Mouse (Mus musculus) MEL (cell line): Measurements from ENCODE around the gene Mindy1. TPM values are rescaled to one million over a fixed set of nuclear protein-coding genes. Genes with fewer than 3 reads are reported as not detected.

ENCODE experiments used
- DNase-seq: peaks from one replicate; pipeline ENCODE4 v3.0.0; 2011; ENCODE audit warnings: low read depth, low spot score
- H3K27ac ChIP-seq: 2 replicates; pipeline ENCODE4 v1.5.1; 2012; ENCODE audit warnings: low read depth, mild to moderate bottlenecking, control low read depth, low read length, moderate library complexity; ENCODE audit not compliant: control insufficient read depth
- H3K27me3 ChIP-seq, 2 experiments: fragments of 150-350 bp in 1 of 2; sonication (generic) in 1 of 2; 2 replicates each; pipeline ENCODE4 v1.6.1; 2012; ENCODE audit warnings: low read length in 2 of 2, mild to moderate bottlenecking in 2 of 2, improper control_type of control experiment in 1 of 2, moderate library complexity in 1 of 2; ENCODE audit not compliant: insufficient read depth in 2 of 2, control insufficient read depth in 1 of 2
- H3K36me3 ChIP-seq, 2 experiments: 2 replicates each; pipeline ENCODE4 v1.6.1; 2012 to 2014; ENCODE audit warnings: low read length in 2 of 2, improper control_type of control experiment in 1 of 2, inconsistent platforms in 1 of 2, mild to moderate bottlenecking in 1 of 2; ENCODE audit not compliant: insufficient read depth in 2 of 2, control insufficient read depth in 1 of 2
- H3K4me1 ChIP-seq, 2 experiments: fragments of 150-350 bp in 1 of 2; sonication (generic) in 1 of 2; 2 replicates each; pipeline ENCODE4 v1.6.1; 2012; ENCODE audit warnings: low read length in 2 of 2, improper control_type of control experiment in 1 of 2, mild to moderate bottlenecking in 1 of 2; ENCODE audit not compliant: insufficient read depth in 2 of 2, control insufficient read depth in 1 of 2
- H3K4me3 ChIP-seq, 2 experiments: fragments of 150-350 bp in 1 of 2; sonication (generic) in 1 of 2; 2 replicates each; pipeline ENCODE4 v1.5.1; 2012; ENCODE audit warnings: low read depth in 2 of 2, low read length in 2 of 2, mild to moderate bottlenecking in 2 of 2, moderate library complexity in 2 of 2, control low read depth in 1 of 2, improper control_type of control experiment in 1 of 2; ENCODE audit not compliant: control insufficient read depth in 1 of 2, insufficient read depth in 1 of 2
- H3K79me2 ChIP-seq: 2 replicates; pipeline ENCODE4 v1.6.1; 2012; ENCODE audit warnings: mild to moderate bottlenecking, low read length, moderate library complexity; ENCODE audit not compliant: control insufficient read depth, poor library complexity, insufficient read depth
- H3K9ac ChIP-seq: 2 replicates; pipeline ENCODE4 v1.6.1; 2012; ENCODE audit warnings: low read depth, mild to moderate bottlenecking, control low read depth, low read length, moderate library complexity; ENCODE audit not compliant: control insufficient read depth, poor library complexity, severe bottlenecking
- H3K9me3 ChIP-seq: fragments of 150-350 bp; sonication (generic); replicated peaks from 2 replicates; pipeline ENCODE4 v1.6.1; 2012; ENCODE audit warnings: mild to moderate bottlenecking, low read length, improper control_type of control experiment, moderate library complexity; ENCODE audit not compliant: insufficient read depth
- CHD1 ChIP-seq: IDR thresholded peaks from 2 replicates; pipeline ENCODE4 v1.6.1; 2012; ENCODE audit warnings: low read depth, mild to moderate bottlenecking, inconsistent platforms, low read length, improper control_type of control experiment
- CTCF ChIP-seq, 3 experiments: IDR thresholded peaks in 2 of 3; conservative IDR thresholded peaks in 1 of 3; 2 replicates each; pipeline ENCODE4 v1.5.1; 2011 to 2012; ENCODE audit warnings: low read length in 3 of 3, low read depth in 2 of 3, mild to moderate bottlenecking in 2 of 3, improper control_type of control experiment in 1 of 3, inconsistent platforms in 1 of 3, mixed read lengths in 1 of 3, moderate library complexity in 1 of 3; ENCODE audit not compliant: control insufficient read depth in 1 of 3, insufficient read depth in 1 of 3, poor library complexity in 1 of 3, severe bottlenecking in 1 of 3
- E2F4 ChIP-seq: IDR thresholded peaks from 2 replicates; pipeline ENCODE4 v1.6.1; 2011; ENCODE audit warnings: low read depth, low read length, improper control_type of control experiment, borderline replicate concordance
- ELF1 ChIP-seq: IDR thresholded peaks from 2 replicates; pipeline ENCODE4 v1.6.1; 2014; ENCODE audit warnings: low read depth, mild to moderate bottlenecking, inconsistent platforms, low read length, improper control_type of control experiment, moderate library complexity
- GABPA ChIP-seq: IDR thresholded peaks from 2 replicates; pipeline ENCODE4 v1.6.1; 2012; ENCODE audit warnings: low read depth, mild to moderate bottlenecking, inconsistent platforms, low read length, improper control_type of control experiment, moderate library complexity
- GATA1 ChIP-seq: IDR thresholded peaks from 2 replicates; pipeline ENCODE4 v1.6.1; 2011; ENCODE audit warnings: low read depth, low read length, improper control_type of control experiment
- HCFC1 ChIP-seq: IDR thresholded peaks from 2 replicates; pipeline ENCODE4 v1.6.1; 2012; ENCODE audit warnings: low read depth, mild to moderate bottlenecking, inconsistent platforms, low read length, improper control_type of control experiment, moderate library complexity
- KAT2A ChIP-seq: conservative IDR thresholded peaks from 2 replicates; pipeline ENCODE4 v1.6.1; 2012; ENCODE audit warnings: low read depth, low read length, improper control_type of control experiment, inconsistent platforms
- MEF2A ChIP-seq: IDR thresholded peaks from 2 replicates; pipeline ENCODE4 v1.6.1; 2014; ENCODE audit warnings: low read depth, mild to moderate bottlenecking, inconsistent platforms, low read length, improper control_type of control experiment; ENCODE audit not compliant: poor library complexity, insufficient replicate concordance, severe bottlenecking; ENCODE audit errors: extremely low read depth
- POLR2AphosphoS2 ChIP-seq: IDR thresholded peaks from 2 replicates; pipeline ENCODE4 v1.6.1; 2011; ENCODE audit warnings: low read length, improper control_type of control experiment
- POLR2AphosphoS5 ChIP-seq: IDR thresholded peaks from 2 replicates; pipeline ENCODE4 v1.6.1; 2012; ENCODE audit warnings: low read depth, borderline replicate concordance, mild to moderate bottlenecking, inconsistent platforms, low read length, moderate library complexity, mixed read lengths
- RCOR1 ChIP-seq: IDR thresholded peaks from 2 replicates; pipeline ENCODE4 v1.6.1; 2012; ENCODE audit warnings: low read depth, mild to moderate bottlenecking, inconsistent platforms, low read length, improper control_type of control experiment
- SIN3A ChIP-seq: IDR thresholded peaks from 2 replicates; pipeline ENCODE4 v1.6.1; 2012; ENCODE audit warnings: low read length, improper control_type of control experiment, inconsistent platforms
- SMC3 ChIP-seq: IDR thresholded peaks from 2 replicates; pipeline ENCODE4 v1.6.1; 2011; ENCODE audit warnings: low read depth, low read length, improper control_type of control experiment
- TAL1 ChIP-seq: IDR thresholded peaks from 2 replicates; pipeline ENCODE4 v1.6.1; 2012; ENCODE audit warnings: mild to moderate bottlenecking, inconsistent platforms, low read length, moderate library complexity, mixed read lengths
- UBTF ChIP-seq: IDR thresholded peaks from 2 replicates; pipeline ENCODE4 v1.6.1; 2012; ENCODE audit warnings: low read depth, mild to moderate bottlenecking, inconsistent platforms, low read length, improper control_type of control experiment, moderate library complexity, borderline replicate concordance; ENCODE audit not compliant: insufficient read depth
- USF2 ChIP-seq, 2 experiments: IDR thresholded peaks; 2 replicates each; pipeline ENCODE4 v1.6.1; 2011 to 2012; ENCODE audit warnings: improper control_type of control experiment in 2 of 2, low read length in 2 of 2, borderline replicate concordance in 1 of 2, inconsistent platforms in 1 of 2, low read depth in 1 of 2, mild to moderate bottlenecking in 1 of 2; ENCODE audit not compliant: insufficient read depth in 1 of 2
- ZKSCAN1 ChIP-seq: IDR thresholded peaks from 2 replicates; pipeline ENCODE4 v1.6.1; 2012; ENCODE audit warnings: low read depth, mild to moderate bottlenecking, inconsistent platforms, low read length, improper control_type of control experiment, moderate library complexity
- ZMIZ1 ChIP-seq: IDR thresholded peaks from 2 replicates; pipeline ENCODE4 v1.6.1; 2012; ENCODE audit warnings: low read depth, mild to moderate bottlenecking, inconsistent platforms, low read length, improper control_type of control experiment, moderate library complexity
- ZNF384 ChIP-seq: IDR thresholded peaks from 2 replicates; pipeline ENCODE4 v1.6.1; 2012; ENCODE audit warnings: low read depth, mild to moderate bottlenecking, inconsistent platforms, low read length, improper control_type of control experiment
- polyA plus RNA-seq, 2 experiments: library from polyadenylated mRNA; stranded (reverse) in 1 of 2; unstranded in 1 of 2; fragments of >175 nt in 1 of 2; fragments of >200 nt in 1 of 2; gene quantifications; 2 replicates each; pipeline versions ENCODE4 v1.2.1 to v1.2.4; 2012; ENCODE audit warnings: low replicate concordance in 2 of 2, low read depth in 1 of 2; ENCODE audit not compliant: insufficient read length in 2 of 2, insufficient read depth in 1 of 2, missing spikeins in 1 of 2
- total RNA-seq: library from RNA; depleted of rRNA; stranded (reverse); fragments of 300-350 nt; gene quantifications from 2 replicates; pipeline ENCODE4 v1.2.3, GENCODE M21; 2012

The Mindy1 gene
- total and polyA plus RNA-seq, 3 experiments = 203 to 234 TPM; not detected in 1

GRCm38 (mm10) chr3:95310968-95311882 is 30.1 kb downstream of the Mindy1 start:
- no peaks in the 10 kb centered on the region for H3K9me3 ChIP-seq
- peak; percentile 96 for DNase-seq
- H3K27ac ChIP-seq = peak overlapping the region; percentile 95
- peaks cover 18 to 30% of the 10 kb centered on the region in 2 experiments for H3K4me1 ChIP-seq
- peaks cover 0 to 27% of the 10 kb centered on the region in 2 experiments; a peak in 2 of 4 replicates for H3K36me3 ChIP-seq
- TF ChIP-seq ELF1 = no peak
- TF ChIP-seq RCOR1 = no peak
- peak; percentile 91 for TF ChIP-seq TAL1
- TF ChIP-seq CTCF (IDR thresholded peaks at IDR 0.05 in 2 of 3, conservative IDR thresholded peaks at IDR 0.05 in 1 of 3; ENCODE audit: control insufficient read depth in 1 of 3, insufficient read depth in 1 of 3, low read depth in 2 of 3, low read length in 3 of 3, poor library complexity in 1 of 3, severe bottlenecking in 1 of 3) = peak in 1 of 3 experiments; percentile 98; a peak in 2 of 6 replicates
- TF ChIP-seq GABPA = no peak
- no peak for TF ChIP-seq USF2 (IDR thresholded peaks at IDR 0.05; ENCODE audit: borderline replicate concordance in 1 of 2, insufficient read depth in 1 of 2, low read depth in 1 of 2, low read length in 2 of 2)
- no peak for TF ChIP-seq E2F4
- no peak for TF ChIP-seq UBTF
- TF ChIP-seq MEF2A = no peak
- TF ChIP-seq GATA1 = no peak
- H3K79me2 ChIP-seq = peaks cover 30% of the 10 kb centered on the region
- H3K27me3 ChIP-seq = no peaks in the 10 kb centered on the region
- peak overlapping the region; percentile 46 for H3K9ac ChIP-seq
- H3K4me3 ChIP-seq = peak overlapping the region; percentile 3 to 10

- TF ChIP-seq MEF2A (no peak), SMC3 (no peak), HCFC1 (no peak), GATA1 (no peak), SIN3A (no peak), POLR2AphosphoS5 (0 out of 2 replicates have a peak, but pooled peaks have one; percentile 76), ZKSCAN1 (no peak), ELF1 (no peak), ZNF384 (no peak), TAL1 (peak; percentile 99), ZMIZ1 (no peak), CHD1 (no peak), KAT2A (no peak), POLR2AphosphoS2 (no peak)
- Histone ChIP-seq H3K9me3 (no peaks in the 10 kb centered on the region), H3K27ac (peak overlapping the region; percentile 95), H3K27me3 (no peaks in the 10 kb centered on the region), H3K9ac (peak overlapping the region; percentile 89), H3K79me2 (peaks cover 44% of the 10 kb centered on the region), H3K36me3 (peaks cover 0 to 35% of the 10 kb centered on the region in 2 experiments; a peak in 2 of 4 replicates), H3K4me1 (peaks cover 21 to 41% of the 10 kb centered on the region in 2 experiments), H3K4me3 (peak overlapping the region; percentile 85)
- DNase-seq = peak; percentile 98
Measured at GRCm38 (mm10) chr3:95312623-95313022, 31.5 kb downstream of the Mindy1 start.
